Mouse (Mus musculus): ENCODE measurements around the gene Cysltr1. TPM values are rescaled to one million over a fixed set of nuclear protein-coding genes. Genes with fewer than 3 reads are reported as not detected.

Cysltr1 gene
- polyA plus RNA-seq (2017; shearing (Covaris generic)), result 1 to 10 TPM; 3.1 to 4.2 (median 3.8) TPM

DNA sequence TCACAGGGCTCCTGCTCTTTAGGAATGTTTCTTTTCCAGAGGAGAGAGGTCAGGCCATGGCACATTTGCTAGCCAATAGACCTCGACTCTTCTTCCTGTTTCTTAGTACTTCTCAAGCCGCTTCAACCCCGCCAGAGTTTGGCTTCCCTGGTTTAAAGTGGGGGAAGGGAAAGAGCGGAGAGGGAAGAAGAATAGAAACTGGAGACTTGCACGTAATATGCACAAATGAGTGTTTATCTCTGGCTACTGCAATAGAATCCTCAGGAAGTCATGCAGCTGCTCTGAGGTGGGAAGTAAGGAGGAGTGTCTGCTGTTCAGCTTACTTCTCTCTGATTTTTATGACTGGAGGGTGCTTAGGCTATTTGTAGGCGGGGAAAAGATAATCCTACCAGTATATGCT, at the start of gene Cysltr1:
TSS of gene Cysltr1 (minus strand) at position 294 of the 400 bp plus-strand sequence.
- ATAC-seq, result peak; percentile 30

DNA sequence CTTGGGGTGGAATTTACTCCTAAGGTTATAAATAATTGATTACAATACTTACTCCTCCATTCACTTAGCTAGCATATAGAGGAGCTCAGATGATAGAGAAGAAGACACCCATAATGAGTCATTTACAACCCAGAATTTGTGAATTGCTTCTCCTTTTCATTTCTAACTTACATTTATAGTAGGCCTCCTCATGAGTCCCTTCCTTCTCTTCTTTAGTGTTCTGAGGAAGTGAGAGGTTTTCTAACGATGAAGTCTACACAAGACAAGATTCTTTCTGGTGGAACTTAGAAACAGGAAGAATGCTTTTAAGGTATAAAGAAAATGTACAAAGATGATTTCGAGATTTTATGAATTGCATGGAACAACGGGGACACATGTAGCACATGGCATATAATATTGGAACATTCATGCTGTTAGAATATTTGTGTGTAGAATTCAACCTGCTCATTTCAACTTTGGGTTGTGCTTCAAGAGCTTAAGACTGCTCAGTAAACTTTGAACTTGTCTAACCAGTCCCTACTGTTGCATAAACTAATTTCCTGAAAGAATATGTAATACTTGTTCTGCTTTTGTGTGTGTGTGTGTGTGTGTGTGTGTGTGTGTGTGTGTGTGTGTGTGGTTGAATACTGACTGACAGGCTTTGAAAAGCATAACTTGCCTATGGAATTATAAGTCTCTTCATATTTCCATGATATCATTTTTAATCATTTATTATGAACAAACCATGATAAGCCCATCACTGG, 31.5 kb upstream of the Cysltr1 start:
- ATAC-seq, result no peak

DNA sequence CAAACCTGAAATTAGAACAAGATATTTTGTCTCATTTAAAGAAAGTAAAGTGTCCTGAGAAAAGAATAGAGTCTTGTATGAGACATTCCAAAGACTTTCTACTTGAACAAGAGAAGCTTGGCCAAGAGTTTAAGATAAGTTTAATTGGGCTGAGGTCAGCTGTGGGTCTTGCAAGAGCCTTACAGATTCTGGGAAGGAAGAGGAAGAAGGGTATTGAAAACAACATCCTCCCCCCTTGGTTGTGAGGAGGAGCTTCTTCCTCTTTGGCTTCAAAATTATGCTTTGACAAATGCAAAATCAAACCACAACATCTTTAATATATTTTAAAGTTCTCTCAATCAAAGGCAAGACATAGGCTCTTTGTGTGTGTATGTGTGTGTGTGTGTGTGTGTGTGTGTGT, 30.1 kb upstream of the Cysltr1 start:
- no peak for ATAC-seq

DNA sequence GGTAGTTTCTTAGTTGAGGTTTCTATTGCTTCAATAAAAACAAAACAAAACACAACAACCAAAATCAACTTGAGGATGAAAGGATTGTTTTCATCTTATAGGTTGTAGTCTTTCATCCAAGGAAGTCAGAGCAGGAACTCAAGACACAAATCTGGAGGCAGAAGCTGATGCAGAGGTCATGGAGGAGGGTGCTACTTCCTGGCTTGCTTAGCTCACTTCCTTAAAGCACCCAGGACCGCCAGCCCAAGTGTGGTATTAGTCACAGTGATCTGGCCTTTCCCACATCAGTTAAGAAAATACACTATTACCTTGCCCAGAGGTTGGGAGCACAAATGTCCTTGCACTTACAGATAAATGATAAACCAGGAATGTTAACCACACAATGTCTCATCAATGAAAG, 25.0 kb upstream of the Cysltr1 start:
- ATAC-seq, result peak; percentile 58

DNA sequence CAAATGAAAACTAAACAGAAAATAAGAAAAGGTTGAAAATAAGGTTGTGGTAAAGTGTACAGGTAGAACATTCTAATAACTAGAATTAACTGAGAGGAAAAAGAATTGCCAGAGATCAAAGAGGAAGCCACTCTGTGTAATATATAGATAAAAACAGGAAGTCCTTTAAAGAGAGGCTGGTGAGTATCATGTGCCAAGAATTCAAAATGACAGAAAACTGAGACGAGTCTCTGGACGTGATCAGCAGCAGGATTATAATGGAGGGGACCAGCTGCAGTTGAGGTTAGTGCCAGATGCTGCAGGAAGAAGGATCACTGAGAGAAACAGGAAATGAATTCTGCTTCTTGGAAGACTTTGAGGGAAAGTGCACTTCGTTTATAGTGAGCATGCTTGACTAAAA, 20.2 kb upstream of the Cysltr1 start:
- peak; percentile 63 for ATAC-seq

DNA sequence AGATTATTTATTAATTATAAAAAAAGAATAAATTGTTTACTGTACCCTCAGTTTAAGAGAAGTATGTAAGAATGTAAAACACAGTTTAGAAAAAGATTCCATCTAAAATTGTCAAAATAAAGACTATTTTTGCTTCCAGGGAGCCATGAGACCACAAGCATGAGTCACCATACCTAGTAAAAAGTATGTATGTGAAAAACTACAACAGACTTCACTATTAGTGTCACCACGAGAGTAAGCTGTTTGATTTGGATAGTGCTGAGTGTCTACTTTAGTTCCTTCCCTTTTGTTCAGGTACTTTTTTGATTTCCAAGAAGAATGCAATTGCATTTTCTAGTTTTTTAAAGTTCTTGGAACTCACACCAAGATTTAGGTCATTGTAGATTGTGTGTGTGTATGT, 19.0 kb upstream of the Cysltr1 start:
- peak; percentile 69 for ATAC-seq

DNA sequence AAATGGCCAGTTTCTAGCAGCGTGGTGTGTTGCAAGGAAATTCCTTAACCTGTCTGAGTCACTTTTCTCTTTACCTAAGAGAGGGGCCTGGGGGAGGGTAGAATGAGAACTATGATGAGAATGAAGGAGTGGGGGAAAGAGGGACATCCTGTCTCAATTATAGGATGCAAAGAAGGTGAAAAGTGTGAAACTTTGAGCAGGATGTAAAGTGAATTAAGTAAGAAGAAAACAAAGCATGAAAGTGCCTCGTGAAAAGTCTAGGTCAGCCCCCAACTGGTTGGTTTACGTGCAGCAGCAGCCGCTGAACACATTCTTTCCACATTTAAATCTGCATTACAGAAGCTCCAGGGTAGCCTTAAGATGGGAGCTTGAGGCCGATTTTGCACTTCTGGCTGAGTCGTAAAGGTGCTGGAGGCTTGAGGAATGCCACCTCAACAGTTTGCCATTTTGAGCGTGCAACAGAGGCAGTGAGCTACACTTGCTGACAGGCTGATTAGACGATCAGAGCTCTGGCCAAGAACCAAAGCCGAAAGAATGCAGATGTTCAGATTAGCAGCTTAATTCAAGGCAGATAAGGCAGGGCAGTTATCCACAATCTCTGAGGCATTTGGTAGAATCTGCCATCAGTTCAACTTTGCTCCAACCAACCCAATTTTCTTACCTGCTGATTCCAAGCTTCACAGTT, 763 bp downstream of the Cysltr1 start:
- peak; percentile 62 for ATAC-seq

DNA sequence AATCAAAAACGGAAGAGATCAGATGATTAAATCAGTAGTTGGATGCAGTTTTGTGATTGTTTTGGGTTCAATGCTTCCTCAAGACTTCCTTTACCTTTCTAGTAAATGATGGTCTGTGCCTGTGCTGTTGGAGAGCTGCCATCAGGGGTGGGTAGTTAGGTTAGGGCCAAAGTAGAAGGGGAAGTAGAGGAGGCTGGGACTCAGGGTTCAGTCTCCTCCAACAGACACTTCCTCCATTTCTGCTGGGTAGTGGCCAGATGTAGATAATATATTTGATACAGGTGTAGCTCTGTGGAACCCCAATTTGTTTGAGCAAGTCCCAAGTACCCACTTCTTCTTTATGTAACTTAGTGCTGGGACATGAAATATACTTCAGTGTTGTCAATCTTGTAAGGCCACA, 7.6 kb downstream of the Cysltr1 start:
- ATAC-seq, result no peak

DNA sequence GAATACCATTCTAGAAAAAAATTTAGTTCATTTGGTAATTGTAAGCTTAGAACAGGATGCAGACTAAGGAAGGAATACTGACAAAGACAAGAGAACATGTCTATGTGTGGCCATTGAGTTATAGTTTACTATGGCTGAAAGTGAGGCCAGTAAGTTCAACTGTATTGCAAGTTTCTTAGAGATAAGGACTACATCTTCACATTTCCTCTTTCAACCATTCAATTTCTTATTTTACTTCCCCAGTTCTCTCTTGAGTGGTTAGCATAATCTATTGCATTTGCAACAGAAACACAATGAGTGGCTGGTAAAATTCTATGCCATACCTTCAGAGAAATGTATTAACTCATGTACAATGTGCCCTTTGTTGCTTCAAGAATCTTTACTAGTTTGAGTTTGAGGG, 9.6 kb downstream of the Cysltr1 start:
- no peak for ATAC-seq

DNA sequence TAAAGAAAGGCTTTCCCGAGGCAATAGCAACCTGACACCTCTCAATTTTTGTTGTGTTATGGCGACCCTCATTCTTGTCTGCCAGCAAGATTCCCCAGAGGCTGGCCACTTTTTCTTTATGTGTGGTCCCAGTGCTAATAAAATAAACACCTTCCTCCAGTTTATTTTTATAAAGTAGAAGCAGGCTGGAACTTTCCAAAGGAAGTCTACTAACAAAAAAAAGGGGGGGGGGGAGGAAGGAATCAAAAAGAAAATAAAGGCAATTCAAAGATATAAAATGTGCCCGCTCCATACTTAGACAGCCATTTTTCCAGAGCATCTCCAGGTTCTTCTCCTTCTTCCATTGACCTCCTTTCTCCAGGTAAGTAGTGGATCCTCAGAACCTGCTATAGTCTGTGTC, 20.6 kb downstream of the Cysltr1 start, which contains the start of gene Gm5127:
TSS of gene Gm5127 (plus strand) at position 301 of the 400 bp plus-strand sequence.
- no peak for ATAC-seq

DNA sequence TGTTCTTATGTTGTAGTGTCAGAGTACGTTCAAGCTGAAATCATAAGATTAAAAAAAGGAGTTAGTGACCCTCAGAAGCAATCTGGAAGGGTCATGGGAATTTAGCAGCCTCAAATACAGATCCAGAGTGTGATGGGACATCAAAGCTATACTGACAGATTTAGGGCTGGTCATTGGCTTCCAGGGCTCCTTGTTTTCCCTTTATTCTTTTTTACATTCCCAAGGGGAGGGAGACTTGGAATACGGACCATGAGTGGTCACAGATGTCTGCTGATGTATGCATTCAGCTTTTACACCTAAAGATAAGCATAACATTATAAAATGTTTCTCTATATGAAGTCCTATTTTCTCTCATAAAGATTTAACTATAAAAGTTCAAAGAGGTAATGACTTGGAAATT, 21.3 kb downstream of the Cysltr1 start:
- ATAC-seq, result no peak

DNA sequence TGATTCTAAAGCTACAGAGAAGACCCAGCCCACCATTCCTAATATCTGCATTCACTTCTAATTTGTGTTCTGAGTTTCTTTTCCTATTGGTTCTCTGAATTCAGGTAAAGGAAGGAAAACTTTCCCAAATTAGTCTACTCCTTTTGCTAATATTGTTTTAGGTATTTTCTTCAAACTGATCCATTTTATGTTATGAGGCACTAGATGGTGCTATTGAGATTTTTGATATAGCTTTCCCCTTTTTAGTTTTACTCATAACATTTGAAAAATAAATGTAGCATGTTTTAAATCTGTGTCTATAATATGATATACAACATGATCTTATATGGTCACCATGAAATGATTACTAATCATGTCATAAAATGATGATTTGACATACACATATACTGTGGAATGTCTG, 23.1 kb downstream of the Cysltr1 start:
- ATAC-seq, result no peak

DNA sequence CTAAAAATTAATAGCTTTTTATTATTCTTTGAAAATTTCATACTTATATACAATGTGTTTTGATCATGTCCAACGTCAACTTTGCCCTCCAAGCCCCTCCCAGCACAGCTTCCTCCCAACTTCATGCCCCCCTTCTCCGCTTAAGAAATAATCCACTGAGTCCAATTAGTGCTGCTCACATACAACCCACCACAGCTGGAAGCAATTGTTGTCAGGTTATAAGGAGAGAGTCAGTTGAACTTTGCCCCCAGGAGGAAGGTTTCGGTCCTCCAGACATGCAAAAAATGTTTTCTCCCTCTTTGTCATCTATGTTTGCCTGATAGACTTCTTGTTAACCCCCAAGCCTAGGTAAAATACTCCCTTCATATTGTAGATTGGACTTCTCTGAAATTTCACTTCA, 24.5 kb downstream of the Cysltr1 start:
- ATAC-seq, result no peak

DNA sequence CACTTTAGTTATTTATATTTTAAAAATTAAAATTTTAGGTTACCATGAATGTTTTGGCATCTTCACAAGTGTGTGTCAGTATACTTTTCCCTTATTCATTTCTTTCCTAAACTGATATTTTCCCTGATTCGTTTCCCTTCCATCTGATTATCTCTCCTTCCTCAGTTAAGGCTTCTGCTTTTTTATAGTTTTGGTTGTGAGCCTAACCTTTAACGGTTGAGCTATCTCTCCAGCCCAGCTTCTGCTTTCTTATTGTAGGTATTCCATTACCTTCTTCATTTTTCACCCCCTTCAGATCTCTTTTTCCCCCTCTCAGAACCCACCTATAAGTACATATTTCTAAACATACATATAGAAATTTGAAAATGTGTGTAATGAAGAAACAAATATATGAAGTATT, 48.0 kb downstream of the Cysltr1 start:
- ATAC-seq, result no peak

DNA sequence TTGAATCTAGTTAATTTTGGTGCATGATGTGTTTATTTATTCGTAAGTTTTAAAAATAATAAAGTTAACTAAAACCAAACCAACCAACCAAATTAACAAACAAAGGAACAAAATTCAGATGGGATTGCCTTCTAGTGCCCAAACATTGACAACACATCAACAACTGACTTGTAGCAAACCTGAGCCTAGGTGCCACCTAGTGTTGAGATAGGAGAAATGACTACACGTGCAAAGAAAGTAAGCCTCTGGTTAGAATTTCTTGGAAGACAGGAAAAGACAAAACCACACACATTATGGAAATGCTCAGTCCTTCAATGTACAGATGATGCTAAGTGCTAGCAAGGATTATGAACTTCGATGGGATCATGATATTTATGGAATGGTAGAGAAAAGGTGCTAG, 67.1 kb downstream of the Cysltr1 start:
- ATAC-seq, result no peak

Other genes with a start within 250 kb of the Cysltr1 start
- under 1 TPM in 1 of 3 experiments, not detected in 2; 0.35 TPM for gene Fndc3c1, start 118.3 kb downstream of the Cysltr1 start, polyA plus RNA-seq (2017; shearing (Covaris generic))
- gene Gm5127, start 20.5 kb downstream of the Cysltr1 start, polyA plus RNA-seq (2017; shearing (Covaris generic)), result 1 to 10 TPM; 1.7 to 2.8 (median 2.7) TPM
- gene Rtl3, start 237.0 kb upstream of the Cysltr1 start, polyA plus RNA-seq (2017; shearing (Covaris generic)), result not detected